Mouse (Mus musculus) brain, embryonic 14.5 days (tissue): Measurements from ENCODE around the gene Tnnt2.

Experiments
- CTCF ChIP-seq: fragments of 200-500 bp; IDR thresholded peaks from 2 replicates; pipeline ENCODE4 v1.5.1; 2012; ENCODE audit warnings: inconsistent platforms, mild to moderate bottlenecking, moderate library complexity, borderline replicate concordance; ENCODE audit not compliant: insufficient read depth, insufficient read length; ENCODE audit errors: extremely low read depth
- POLR2A ChIP-seq: fragments of 200-500 bp; IDR thresholded peaks from 2 replicates; pipeline ENCODE4 v1.6.1; 2012; ENCODE audit warnings: mild to moderate bottlenecking, inconsistent platforms, borderline replicate concordance; ENCODE audit not compliant: poor library complexity, insufficient read depth, insufficient read length, severe bottlenecking; ENCODE audit errors: extremely low read depth

DNA sequence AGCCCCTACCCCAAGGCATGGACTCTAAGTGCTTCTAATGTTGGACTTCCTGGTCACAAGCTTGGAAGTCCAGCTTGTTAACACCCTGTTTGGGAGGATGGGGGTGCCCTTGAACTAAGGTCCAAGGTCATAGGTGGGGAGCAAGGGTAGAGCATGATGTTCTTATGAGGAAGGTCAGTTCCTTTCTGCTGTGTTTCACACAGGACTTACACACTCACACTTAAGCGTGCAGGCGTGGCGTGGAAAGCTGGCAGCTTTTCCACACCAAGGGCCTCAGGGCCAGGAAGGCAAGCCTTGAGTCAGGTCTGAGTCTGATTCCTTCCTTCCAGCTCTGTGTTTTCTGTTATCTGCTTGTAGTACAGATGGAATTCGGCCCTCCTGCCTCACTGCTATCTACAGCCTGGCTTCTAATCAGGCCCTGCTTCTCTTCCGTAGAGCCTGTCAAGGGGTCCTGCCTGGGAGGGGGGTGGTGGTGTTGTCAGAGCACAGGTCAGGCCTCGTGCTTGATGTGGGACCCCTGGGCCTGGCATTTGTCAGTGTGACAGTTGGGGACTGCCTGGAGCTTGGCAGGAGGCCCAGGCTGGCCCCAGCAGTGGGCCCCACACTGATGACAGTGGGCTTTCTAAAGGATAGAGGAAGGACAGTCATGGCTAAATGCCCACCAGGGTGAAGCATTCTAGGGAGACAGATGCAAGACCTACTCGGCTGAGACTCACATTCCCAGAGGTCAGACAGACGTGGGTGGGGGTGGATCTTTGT is 35.8 kb upstream of the Tnnt2 start:
- TF ChIP-seq POLR2A, result no peak
- no peak for TF ChIP-seq CTCF
